In genomic region chr5:124299307-124299706, GRCm38 (mm10) we compare ENCODE assay signal across 8 mouse cellular contexts. TPM values are rescaled to one million over a fixed set of nuclear protein-coding genes. Genes with fewer than 3 reads are reported as not detected.
A peak's percentile ranks its signal among the peaks of the same experiment; 100 is the strongest.
DNase-seq lines count a peak whose midpoint lies in the region; ATAC-seq and TF ChIP-seq lines count a peak whose summit lies in the region.
"Not testable (repeated sequence)": the region's sequence is repeated elsewhere in the genome, so short reads cannot be mapped to it uniquely, and the experiment has no call there.

No protein-coding gene starts in this region.

- TF ChIP-seq EP300 in heart, adult 2 months (IDR thresholded peaks at IDR 0.05; ENCODE audit: insufficient read depth, low read depth, low read length) = not testable (repeated sequence)

- H3K27me3 ChIP-seq in G1E (ENCODE audit: insufficient read depth, low read length); heart, adult 2 months (ENCODE audit: control insufficient read depth, insufficient read depth, low read length); splenic B cell, adult 2 months (ENCODE audit: control insufficient read depth, insufficient read depth, low read length, poor library complexity, severe bottlenecking): not testable (repeated sequence)

- peak; percentile 37 for DNase-seq in 3T3-L1 (ENCODE audit: low read depth, low spot score)
- not testable (repeated sequence) for DNase-seq in G1E (ENCODE audit: low spot score); heart, adult 2 months; left cerebral cortex, adult 2 months (ENCODE audit: extremely low spot score in 1 of 2, low spot score in 2 of 2)
- DNase-seq in embryo, embryonic 10 days (ENCODE audit: low spot score) = peak; percentile 50
- DNase-seq in splenic B cell, adult 2 months (ENCODE audit: low read depth, low spot score) = peak; percentile 60

- not testable (repeated sequence) for TF ChIP-seq POLR2A in bone marrow, adult 2 months (IDR thresholded peaks at IDR 0.05; ENCODE audit: borderline replicate concordance, control insufficient read depth, low read depth, low read length); heart, adult 2 months (IDR thresholded peaks at IDR 0.05; ENCODE audit: insufficient read depth, low read depth, low read length)

- not testable (repeated sequence) for H3K4me3 ChIP-seq in G1E (ENCODE audit: low read depth, low read length); bone marrow, adult 2 months (replicated peaks; ENCODE audit: control insufficient read depth, low read depth, low read length); heart, adult 2 months; left cerebral cortex, adult 2 months

- peaks cover 77% of the 10 kb centered on the region for H3K36me3 ChIP-seq in G1E (replicated peaks)
- H3K36me3 ChIP-seq in heart, adult 2 months (ENCODE audit: control insufficient read depth, insufficient read depth, low read length) = not testable (repeated sequence)
- peaks cover 14% of the 10 kb centered on the region; the same call in 1 of the 2 replicates for H3K36me3 ChIP-seq in splenic B cell, adult 2 months (ENCODE audit: control insufficient read depth, insufficient read depth, low read length, poor library complexity, severe bottlenecking)

- not testable (repeated sequence) for H3K4me1 ChIP-seq in G1E (ENCODE audit: insufficient read depth, low read depth, low read length); bone marrow, adult 2 months (ENCODE audit: control insufficient read depth, insufficient read depth, low read length); heart, adult 2 months (ENCODE audit: control insufficient read depth, insufficient read depth, low read length)

- H3K79me2 ChIP-seq in heart, adult 2 months (replicated peaks; ENCODE audit: control insufficient read depth, insufficient read depth, low read length) = not testable (repeated sequence)

- ATAC-seq in G1E (ENCODE audit: extremely low read depth, insufficient number of reproducible peaks, low FRiP score, poor library complexity, severe bottlenecking) = not testable (repeated sequence)
- ATAC-seq in megakaryocyte progenitor cell, adult 5-6 weeks (replicated peaks; ENCODE audit: poor library complexity) = peak; percentile 61; the same call in 1 of the 2 replicates

- 0 out of 2 replicates have a peak, but pooled peaks have one; percentile 12 for TF ChIP-seq CTCF in G1E (IDR thresholded peaks at IDR 0.05; ENCODE audit: low read depth, low read length)
- peak; percentile 54 for TF ChIP-seq CTCF in bone marrow, adult 2 months (IDR thresholded peaks at IDR 0.05; ENCODE audit: control insufficient read depth, insufficient read depth, low read length)
- TF ChIP-seq CTCF in heart, adult 2 months (IDR thresholded peaks at IDR 0.05) = peak; percentile 74
- TF ChIP-seq CTCF in left cerebral cortex, adult 2 months (IDR thresholded peaks at IDR 0.05) = peak; percentile 65

- not testable (repeated sequence) for H3K9ac ChIP-seq in heart, adult 2 months (ENCODE audit: low read depth, low read length)

- H3K27ac ChIP-seq in bone marrow, adult 2 months (ENCODE audit: control insufficient read depth, insufficient read depth, low read depth, low read length, poor library complexity); heart, adult 2 months; left cerebral cortex, adult 2 months: not testable (repeated sequence)

- H3K9me3 ChIP-seq in G1E (replicated peaks) = not testable (repeated sequence)

- intact Hi-C loops in heart, adult 2 months (cut with DNase I) = loop anchor here (1.0 to 5.0 kb wide), 2 partner anchors 47 to 137 kb away; no protein-coding TSS in a partner anchor
- intact Hi-C loops in left cerebral cortex, adult 2 months (cut with DNase I) = loop anchor here (5.0 kb wide), 2 partner anchors 137 to 152 kb away; no protein-coding TSS in a partner anchor

- WGBS in bone marrow, adult 2 months = 61% methylated on average over 3 of the region's 4 CpGs
- WGBS in heart, adult 2 months = 43% methylated on average over 4 of the region's 4 CpGs

RNA-seq across cellular contexts. Expression of gene Mphosph9, which starts 28.5 kb away (rescaled TPM):
- total RNA-seq in G1E (2014; fragmentation: Nextera tagmentation) (16.8 and 24.2 TPM in 2 replicates), G1E (2017) (22.8 and 23.2 TPM in 2 replicates)
- 2.0 and 2.4 TPM in 2 replicates for polyA plus RNA-seq in G1E (2012)
- 7.1 and 10.3 TPM in 2 replicates for polyA plus RNA-seq in bone marrow, adult 2 months (2011; ENCODE audit: insufficient read depth, insufficient read length, low replicate concordance, missing spikeins)
- 1 to 10 TPM; 4.4 to 5.4 TPM for total RNA-seq in heart, adult 2 months (2021)
- 2.8 and 4.4 TPM in 2 replicates for polyA plus RNA-seq in heart, adult 2 months (2012; rRNA removed)
- total RNA-seq in left cerebral cortex, adult 2 months (2021) = 10 to 100 TPM; 20.9 to 23.1 TPM
- total RNA-seq in megakaryocyte progenitor cell, adult 5-6 weeks (2015) = 16.6 and 18.3 TPM in 2 replicates
- 18.9 and 25.2 TPM in 2 replicates for total RNA-seq in megakaryocyte progenitor cell, adult 5-6 weeks (2017)

RNA-seq across cellular contexts. Expression of gene 2810006K23Rik, which starts 28.6 kb away (rescaled TPM):
- total RNA-seq in G1E (2014; fragmentation: Nextera tagmentation) = 26.8 and 29.5 TPM in 2 replicates
- 18.9 and 19.8 TPM in 2 replicates for total RNA-seq in G1E (2017)
- polyA plus RNA-seq in G1E (2012) = 5.9 and 7.7 TPM in 2 replicates
- 3.1 and 6.3 TPM in 2 replicates for polyA plus RNA-seq in bone marrow, adult 2 months (2011; ENCODE audit: insufficient read depth, insufficient read length, low replicate concordance, missing spikeins)
- total RNA-seq in heart, adult 2 months (2021) = 10 to 100 TPM; 11.4 to 12.0 TPM
- polyA plus RNA-seq in heart, adult 2 months (2012; rRNA removed) = 6.9 and 11.7 TPM in 2 replicates
- 10 to 100 TPM; 13.2 to 13.6 TPM for total RNA-seq in left cerebral cortex, adult 2 months (2021)
- 12.8 and 15.7 TPM in 2 replicates for total RNA-seq in megakaryocyte progenitor cell, adult 5-6 weeks (2015)
- 18.9 and 22.1 TPM in 2 replicates for total RNA-seq in megakaryocyte progenitor cell, adult 5-6 weeks (2017)

RNA-seq across cellular contexts. Expression of gene Pitpnm2, which starts 49.7 kb away (rescaled TPM):
- total RNA-seq in G1E (2014; fragmentation: Nextera tagmentation) = 35.6 and 37.6 TPM in 2 replicates
- 9.0 and 9.2 TPM in 2 replicates for total RNA-seq in G1E (2017)
- 24.1 and 25.2 TPM in 2 replicates for polyA plus RNA-seq in G1E (2012)
- polyA plus RNA-seq in bone marrow, adult 2 months (2011; ENCODE audit: insufficient read depth, insufficient read length, low replicate concordance, missing spikeins) = 10.8 and 11.6 TPM in 2 replicates
- 10 to 100 TPM; 40.1 TPM for total RNA-seq in heart, adult 2 months (2021)
- polyA plus RNA-seq in heart, adult 2 months (2012; rRNA removed) = 34.9 and 37.7 TPM in 2 replicates
- total RNA-seq in left cerebral cortex, adult 2 months (2021) = 100 to 1,000 TPM; 317 to 336 TPM
- total RNA-seq in megakaryocyte progenitor cell, adult 5-6 weeks (2015) = 6.0 and 7.5 TPM in 2 replicates
- total RNA-seq in megakaryocyte progenitor cell, adult 5-6 weeks (2017) = 2.5 and 3.1 TPM in 2 replicates

Comparison
In these comparisons a context has a peak if more than half of its experiments do, and no peak if none do; other contexts are left out.
1. CTCF ChIP-seq: peak in every context shown above with its lines; median percentile 74 in heart, adult 2 months; 65 in left cerebral cortex, adult 2 months; 54 in bone marrow, adult 2 months; 12 in G1E.
2. RNA of gene Pitpnm2, which starts 49.7 kb away (total RNA-seq): 317 to 336 TPM in left cerebral cortex, adult 2 months; 40.1 TPM in heart, adult 2 months, 9.0 to 37.6 TPM in G1E and 2.5 to 7.5 TPM in megakaryocyte progenitor cell, adult 5-6 weeks; every median in the first group is over 4 times any median in the second.